ENCODE assay signal across 8 mouse cellular contexts in the genomic region with DNA sequence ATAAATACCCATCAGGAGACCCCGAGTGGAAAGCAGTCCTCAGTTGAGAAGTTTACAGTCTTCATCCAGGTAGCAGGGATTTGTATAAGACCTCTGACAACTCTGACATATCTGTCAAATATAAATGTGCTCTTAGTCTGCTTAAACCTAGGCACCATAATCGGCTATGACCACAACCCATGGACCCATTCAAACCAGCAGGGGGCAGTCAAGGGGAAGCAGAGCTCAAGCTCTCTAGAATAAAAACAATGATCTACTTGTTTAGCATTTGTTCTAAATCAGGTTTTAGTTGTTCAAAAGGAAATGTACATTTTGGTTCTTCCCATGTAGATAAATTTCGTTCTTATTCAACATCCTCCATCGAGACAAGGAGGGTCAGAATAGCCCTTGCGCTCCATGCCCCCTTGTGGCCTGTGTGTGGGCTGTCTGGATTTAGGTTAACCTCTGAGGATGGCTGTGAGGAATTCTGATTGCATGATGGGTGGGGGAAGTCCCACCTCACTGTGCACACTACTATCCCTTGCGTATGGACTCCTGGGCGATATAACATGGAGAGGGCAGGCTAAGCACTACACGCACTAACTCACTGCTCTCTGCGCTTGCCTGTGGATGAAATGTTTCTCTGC. TPM values are rescaled to one million over a fixed set of nuclear protein-coding genes. Genes with fewer than 3 reads are reported as not detected.
A peak's percentile ranks its signal among the peaks of the same experiment; 100 is the strongest.
DNase-seq lines count a peak whose midpoint lies in the region; ATAC-seq lines count a peak whose summit lies in the region.

No protein-coding gene starts in this region.

- ATAC-seq in megakaryocyte, adult 5-6 weeks (ENCODE audit: poor library complexity, severe bottlenecking): peak; percentile 79

- DNase-seq in adrenal gland, adult 18-20 months (ENCODE audit: low spot score in 2 of 2): peak; percentile 31 to 36
- DNase-seq in adrenal gland, postnatal 4 days (ENCODE audit: low spot score in 2 of 2): no peak
- peak; percentile 59 for DNase-seq in layer of hippocampus, adult 11-12 months (ENCODE audit: low spot score)
- DNase-seq in layer of hippocampus, adult 9-10 months (ENCODE audit: low spot score): no peak
- peak; percentile 46 for DNase-seq in adipocyte (ENCODE audit: low spot score)
- DNase-seq in kidney, adult 9 months: peak; percentile 49
- no peak for DNase-seq in Muller cell, postnatal 12 days (ENCODE audit: inconsistent ontology term)

RNA-seq across cellular contexts. Expression of a gene that starts 19.2 kb away (rescaled TPM):
- 1 to 10 TPM; 4.4 to 5.4 TPM for total RNA-seq in adrenal gland, adult 18-20 months (2021)
- total RNA-seq in adrenal gland, postnatal 4 days (2021): 10 to 100 TPM; 17.4 to 19.2 TPM
- total RNA-seq in megakaryocyte, adult 5-6 weeks (2015): 2.1 and 2.7 TPM in 2 replicates
- total RNA-seq in megakaryocyte, adult 5-6 weeks (2017): 5.8 and 6.4 TPM in 2 replicates

Comparison
In these comparisons a context has a peak if more than half of its experiments do, and no peak if none do; other contexts are left out.
1. DNase-seq: peak in adrenal gland, adult 18-20 months (2 of 2), layer of hippocampus, adult 11-12 months (single experiment), adipocyte (single experiment) and kidney, adult 9 months (single experiment); none in adrenal gland, postnatal 4 days (0 of 2), layer of hippocampus, adult 9-10 months (single experiment) and Muller cell, postnatal 12 days (single experiment).